ENCODE assay signal across 9 mouse cellular contexts in the genomic region with DNA sequence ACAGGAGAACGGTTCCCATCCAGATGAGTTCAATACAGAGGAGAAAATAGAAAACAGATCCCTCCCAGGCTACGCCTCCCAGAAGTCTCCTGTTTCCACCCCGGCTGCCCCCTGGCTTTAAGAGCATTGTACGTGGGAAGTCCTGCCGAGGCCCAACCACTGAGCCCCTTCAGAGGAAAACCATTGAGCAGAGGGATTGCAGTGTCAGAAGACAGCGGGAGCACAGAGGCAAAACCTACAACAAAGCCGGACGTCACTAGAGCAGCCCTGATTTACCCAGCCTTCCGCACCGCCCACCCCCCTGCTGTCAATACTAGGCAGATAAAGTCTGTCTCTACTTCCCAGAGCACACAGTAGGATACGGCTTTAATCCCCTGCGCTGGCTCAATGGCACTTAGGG. TPM values are rescaled to one million over a fixed set of nuclear protein-coding genes. Genes with fewer than 3 reads are reported as not detected.
DNase-seq lines count a peak whose midpoint lies in the region; ATAC-seq lines count a peak whose summit lies in the region.
"Had no signal": no experiment of that assay in that cellular context is flagged by ENCODE, and none has a peak within 500 bp of the region (broad histone marks: within the 10 kb centered on the region; RNA-seq: fewer than 3 reads in every experiment).

No protein-coding gene starts in this region.

- no peaks in the 10 kb centered on the region for H3K27me3 ChIP-seq in embryonic facial prominence, embryonic 11.5 days (ENCODE audit: control insufficient read depth, insufficient read depth, low read length)
- peaks cover 28% of the 10 kb centered on the region for H3K27me3 ChIP-seq in hindbrain, embryonic 10.5 days (ENCODE audit: insufficient read depth, poor library complexity, severe bottlenecking)
- 0 out of 2 replicates have a peak, but pooled peaks cover 4% of the 10 kb centered on the region for H3K27me3 ChIP-seq in limb, embryonic 12.5 days
- no peaks in the 10 kb centered on the region for H3K27me3 ChIP-seq in neural tube, embryonic 11.5 days (ENCODE audit: control insufficient read depth, insufficient read depth, low read length)

- H3K36me3 ChIP-seq in embryonic facial prominence, embryonic 11.5 days (replicated peaks; ENCODE audit: control insufficient read depth, insufficient read depth, low read depth, low read length): no peaks in the 10 kb centered on the region
- peaks cover 6% of the 10 kb centered on the region; the same call in 1 of the 2 replicates for H3K36me3 ChIP-seq in hindbrain, embryonic 10.5 days
- H3K36me3 ChIP-seq in limb, embryonic 12.5 days: 0 out of 2 replicates have a peak, but pooled peaks cover 7% of the 10 kb centered on the region
- no peaks in the 10 kb centered on the region for H3K36me3 ChIP-seq in neural tube, embryonic 11.5 days (ENCODE audit: control insufficient read depth, insufficient read depth, low read length)

- H3K4me3 ChIP-seq in embryonic facial prominence, embryonic 11.5 days (ENCODE audit: low read depth, low read length): peak overlapping the region; percentile 55
- peak overlapping the region; percentile 62 for H3K4me3 ChIP-seq in hindbrain, embryonic 10.5 days
- H3K4me3 ChIP-seq in limb, embryonic 12.5 days (replicated peaks): peak overlapping the region; percentile 68
- H3K4me3 ChIP-seq in neural tube, embryonic 11.5 days (ENCODE audit: low read depth, low read length): peak overlapping the region; percentile 59

- peak overlapping the region; percentile 26 for H3K9ac ChIP-seq in embryonic facial prominence, embryonic 11.5 days (replicated peaks; ENCODE audit: low read length)
- H3K9ac ChIP-seq in limb, embryonic 12.5 days (replicated peaks): peak overlapping the region; percentile 81
- H3K9ac ChIP-seq in neural tube, embryonic 11.5 days (ENCODE audit: low read length): no peak overlapping the region; the same call in 1 of the 2 replicates

- peak overlapping the region; percentile 68 for H3K27ac ChIP-seq in embryonic facial prominence, embryonic 11.5 days (replicated peaks; ENCODE audit: low read depth, low read length)
- H3K27ac ChIP-seq in hindbrain, embryonic 10.5 days: peak overlapping the region; percentile 88
- peak overlapping the region; percentile 88 for H3K27ac ChIP-seq in limb, embryonic 12.5 days
- 0 out of 2 replicates have a peak overlapping the region, but pooled peaks have one; percentile 0 for H3K27ac ChIP-seq in neural tube, embryonic 11.5 days (ENCODE audit: low read depth, low read length)

- H3K4me1 ChIP-seq in embryonic facial prominence, embryonic 11.5 days (ENCODE audit: control insufficient read depth, insufficient read depth, low read length): no peaks in the 10 kb centered on the region
- H3K4me1 ChIP-seq in hindbrain, embryonic 10.5 days (replicated peaks): peaks cover 21% of the 10 kb centered on the region
- H3K4me1 ChIP-seq in limb, embryonic 12.5 days (replicated peaks): peaks cover 13% of the 10 kb centered on the region
- no peaks in the 10 kb centered on the region for H3K4me1 ChIP-seq in neural tube, embryonic 11.5 days (ENCODE audit: control insufficient read depth, insufficient read depth, low read length)

- WGBS in embryonic facial prominence, embryonic 11.5 days: under 1% methylated on average over 12 of the region's 12 CpGs
- WGBS in hindbrain, embryonic 10.5 days: under 1% methylated on average over 12 of the region's 12 CpGs
- under 1% methylated on average over 12 of the region's 12 CpGs for WGBS in limb, embryonic 12.5 days
- WGBS in neural tube, embryonic 11.5 days: 2% methylated on average over 12 of the region's 12 CpGs

- peak; percentile 5 for DNase-seq in urinary bladder, postnatal 14 days (ENCODE audit: low spot score)
- DNase-seq in urinary bladder, postnatal 10 days (ENCODE audit: low spot score): no peak
- peak; percentile 87 for DNase-seq in embryonic facial prominence, embryonic 11.5 days (ENCODE audit: low spot score)
- DNase-seq in hindbrain, embryonic 10.5 days (ENCODE audit: low spot score): peak; percentile 78
- DNase-seq in neural tube, embryonic 11.5 days (ENCODE audit: low spot score): peak; percentile 67
- no peak for DNase-seq in adrenal gland, postnatal 25 days
- DNase-seq in adipocyte (ENCODE audit: low spot score): no peak

- H3K9me3 ChIP-seq in embryonic facial prominence, embryonic 11.5 days (replicated peaks; ENCODE audit: control insufficient read depth, low read length): no peaks in the 10 kb centered on the region
- H3K9me3 ChIP-seq in hindbrain, embryonic 10.5 days: peaks cover 5% of the 10 kb centered on the region; the same call in 1 of the 2 replicates
- H3K9me3 ChIP-seq in limb, embryonic 12.5 days: no peaks in the 10 kb centered on the region; the same call in none of the 2 replicates
- H3K9me3 ChIP-seq in neural tube, embryonic 11.5 days (ENCODE audit: control insufficient read depth, low read length): 0 out of 2 replicates have a peak, but pooled peaks cover 3% of the 10 kb centered on the region

- peak overlapping the region; percentile 78 for H3K4me2 ChIP-seq in embryonic facial prominence, embryonic 11.5 days (ENCODE audit: low read depth, low read length)
- peak overlapping the region; percentile 96 for H3K4me2 ChIP-seq in limb, embryonic 12.5 days
- peak overlapping the region; percentile 96 for H3K4me2 ChIP-seq in neural tube, embryonic 11.5 days (ENCODE audit: low read depth)

- peak; percentile 73 for ATAC-seq in embryonic facial prominence, embryonic 11.5 days (replicated peaks; ENCODE audit: insufficient number of reproducible peaks, low FRiP score, low TSS enrichment, low read depth)
- peak; percentile 29 for ATAC-seq in limb, embryonic 12.5 days (ENCODE audit: insufficient number of reproducible peaks, insufficient read depth, low FRiP score, low TSS enrichment, low read depth)
- ATAC-seq in neural tube, embryonic 11.5 days (ENCODE audit: insufficient read depth, low FRiP score, low TSS enrichment): peak; percentile 78

RNA-seq across cellular contexts. Expression of gene Frzb, which starts 0.8 kb away (rescaled TPM):
- 73.6 and 78.6 TPM in 2 replicates for polyA plus RNA-seq in embryonic facial prominence, embryonic 11.5 days (2014; fragmentation: Nextera tagmentation; extraction: Ambion mirVana)
- 30.2 and 32.7 TPM in 2 replicates for polyA plus RNA-seq in hindbrain, embryonic 10.5 days (2016; fragmentation: Nextera tagmentation; extraction: Ambion mirVana)
- polyA plus RNA-seq in limb, embryonic 12.5 days (2016; fragmentation: Nextera tagmentation; extraction: Ambion mirVana): 54.7 and 56.2 TPM in 2 replicates
- polyA plus RNA-seq in neural tube, embryonic 11.5 days (2014; fragmentation: Nextera tagmentation; extraction: Ambion mirVana): 51.0 and 54.6 TPM in 2 replicates
- 175 and 335 TPM in 2 replicates for total RNA-seq in adrenal gland, postnatal 25 days (2021)
- total RNA-seq: neutrophil, adult 5-6 weeks had no signal

Comparison
In these comparisons a context has a peak if more than half of its experiments do, and no peak if none do; other contexts are left out.
1. DNase-seq: peak in urinary bladder, postnatal 14 days (single experiment), embryonic facial prominence, embryonic 11.5 days (single experiment), hindbrain, embryonic 10.5 days (single experiment) and neural tube, embryonic 11.5 days (single experiment); none in urinary bladder, postnatal 10 days (single experiment), adrenal gland, postnatal 25 days (single experiment) and adipocyte (single experiment).
2. H3K27ac ChIP-seq: peak in every context shown above with its lines; median percentile 88 in hindbrain, embryonic 10.5 days; 88 in limb, embryonic 12.5 days; 68 in embryonic facial prominence, embryonic 11.5 days; 0 in neural tube, embryonic 11.5 days.
3. Peak in every context shown above with its lines, with median percentiles within 50 percentile points of each other: ATAC-seq, H3K4me2 ChIP-seq and H3K4me3 ChIP-seq.